Mouse (Mus musculus) brain, embryonic 14.5 days (tissue): ENCODE measurements around the gene Pgbd5.

Experiments used
- CTCF ChIP-seq: fragments of 200-500 bp; IDR thresholded peaks from 2 replicates; pipeline ENCODE4 v1.5.1; 2012; ENCODE audit warnings: inconsistent platforms, mild to moderate bottlenecking, moderate library complexity, borderline replicate concordance; ENCODE audit not compliant: insufficient read depth, insufficient read length; ENCODE audit errors: extremely low read depth
- POLR2A ChIP-seq: fragments of 200-500 bp; IDR thresholded peaks from 2 replicates; pipeline ENCODE4 v1.6.1; 2012; ENCODE audit warnings: mild to moderate bottlenecking, inconsistent platforms, borderline replicate concordance; ENCODE audit not compliant: poor library complexity, insufficient read depth, insufficient read length, severe bottlenecking; ENCODE audit errors: extremely low read depth

- TF ChIP-seq POLR2A, result no peak
- TF ChIP-seq CTCF, result no peak
Observed at GRCm38 (mm10) chr8:124482790-124483189, 43.3 kb upstream of the Pgbd5 start.
